Mouse (Mus musculus) cerebral cortex, adult 2 months (tissue): ENCODE results near the gene Npr2.

Experiments
- WGBS: fragments of 180-500 bp; shearing (Covaris S2); methylation state at CpG from one replicate; pipeline ENCODE4 v1.1.7; 2018; 5-methylcytosine and 5-hydroxymethylcytosine counted together

The Npr2 gene

GRCm38 (mm10) chr4:43629106-43629817, 2.5 kb upstream of the Npr2 start:
- 37% methylated on average over 20 of the region's 20 CpGs for WGBS

GRCm38 (mm10) chr4:43630030-43630581, 1.6 kb upstream of the Npr2 start:
- 2% methylated on average over 5 of the region's 5 CpGs for WGBS

GRCm38 (mm10) chr4:43630671-43631045, 1.1 kb upstream of the Npr2 start:
- WGBS = 32% methylated on average over 5 of the region's 5 CpGs

- WGBS = 59% methylated on average over 42 of the region's 42 CpGs
Observed at GRCm38 (mm10) chr4:43631956-43632920, 503 bp downstream of the Npr2 start.

GRCm38 (mm10) chr4:43633296-43633695, 1.6 kb downstream of the Npr2 start:
- 90% methylated on average over 8 of the region's 8 CpGs for WGBS

- 91% methylated on average over 2 of the region's 2 CpGs for WGBS
Observed at GRCm38 (mm10) chr4:43633736-43634135, 2.0 kb downstream of the Npr2 start.

GRCm38 (mm10) chr4:43634621-43635374, 3.1 kb downstream of the Npr2 start:
- WGBS = 93% methylated on average over 7 of the region's 7 CpGs

- WGBS = 81% methylated on average over 6 of the region's 6 CpGs
Observed at GRCm38 (mm10) chr4:43636751-43637150, 5.0 kb downstream of the Npr2 start.

- 80% methylated on average over 9 of the region's 9 CpGs for WGBS
Observed at GRCm38 (mm10) chr4:43640076-43640475, 8.3 kb downstream of the Npr2 start.

GRCm38 (mm10) chr4:43640491-43640890, 8.8 kb downstream of the Npr2 start:
- WGBS = 91% methylated on average over 6 of the region's 6 CpGs

GRCm38 (mm10) chr4:43649783-43650182, 18.0 kb downstream of the Npr2 start:
- 98% methylated on average over 3 of the region's 3 CpGs for WGBS

- 86% methylated on average over 4 of the region's 4 CpGs for whole genome bisulfite sequencing
Observed at GRCm38 (mm10) chr4:43652726-43653125, 21.0 kb downstream of the Npr2 start.

- 19% methylated on average over 24 of the region's 24 CpGs for WGBS
Observed at GRCm38 (mm10) chr4:43653161-43654015, 21.7 kb downstream of the Npr2 start, which contains the start of gene Spag8. Gene Spag8, minus strand, starts transcription at chr4:43653594.

- WGBS = 3% methylated on average over 34 of the region's 34 CpGs
Observed at GRCm38 (mm10) chr4:43655656-43656338, 24.1 kb downstream of the Npr2 start.

GRCm38 (mm10) chr4:43656339-43657109, 24.8 kb downstream of the Npr2 start, which contains the start of gene Hint2:
Gene Hint2, minus strand, starts transcription at chr4:43656466.
- under 1% methylated on average over 34 of the region's 34 CpGs for WGBS

GRCm38 (mm10) chr4:43657146-43657545, 25.4 kb downstream of the Npr2 start:
- WGBS = 31% methylated on average over 4 of the region's 4 CpGs

- 37% methylated on average over 4 of the region's 4 CpGs for WGBS
Observed at GRCm38 (mm10) chr4:43666412-43666811, 34.7 kb downstream of the Npr2 start.

- 2% methylated on average over 40 of the region's 41 CpGs for WGBS
Observed at GRCm38 (mm10) chr4:43668782-43669427, 37.2 kb downstream of the Npr2 start, which contains the start of the genes Tmem8b and Fam221b. Gene Tmem8b, plus strand, starts transcription at chr4:43668971. Gene Fam221b, minus strand, starts transcription at chr4:43669145.

- WGBS = under 1% methylated on average over 23 of the region's 25 CpGs
Observed at GRCm38 (mm10) chr4:43669428-43669794, 37.7 kb downstream of the Npr2 start.
